In genomic region chr13:30834349-30834748, GRCm38 (mm10) we compare ENCODE assay signal across 13 mouse cellular contexts.
DNase-seq lines count a peak whose midpoint lies in the region; ATAC-seq and TF ChIP-seq lines count a peak whose summit lies in the region.
"Had no signal": no experiment of that assay in that cellular context is flagged by ENCODE, and none has a peak within 500 bp of the region (broad histone marks: within the 10 kb centered on the region; RNA-seq: fewer than 3 reads in every experiment).

No protein-coding gene starts in this region.

- H3K27me3 ChIP-seq in lung, postnatal 0 days (replicated peaks; ENCODE audit: insufficient read depth, low read length) = no peaks in the 10 kb centered on the region
- no peaks in the 10 kb centered on the region for H3K27me3 ChIP-seq in midbrain, embryonic 14.5 days (ENCODE audit: control insufficient read depth, insufficient read depth, low read length)
- H3K27me3 ChIP-seq: embryonic facial prominence, embryonic 13.5 days; neural tube, embryonic 12.5 days had no signal

- no peak overlapping the region for H3K4me3 ChIP-seq in lung, postnatal 0 days (ENCODE audit: low read depth, low read length)
- H3K4me3 ChIP-seq in lung, adult 2 months (replicated peaks; ENCODE audit: extremely low read depth, low read depth, low read length) = no peak overlapping the region
- no peak overlapping the region for H3K4me3 ChIP-seq in midbrain, embryonic 14.5 days (replicated peaks; ENCODE audit: low read depth, low read length)
- H3K4me3 ChIP-seq: embryonic facial prominence, embryonic 13.5 days; hindbrain, embryonic 10.5 days; neural tube, embryonic 12.5 days had no signal

- no peaks in the 10 kb centered on the region for H3K36me3 ChIP-seq in lung, postnatal 0 days (ENCODE audit: insufficient read depth, low read length)
- H3K36me3 ChIP-seq in midbrain, embryonic 14.5 days (ENCODE audit: control insufficient read depth, insufficient read depth, low read length) = no peaks in the 10 kb centered on the region; the same call in 1 of the 2 replicates
- H3K36me3 ChIP-seq: embryonic facial prominence, embryonic 13.5 days had no signal

- no peak for TF ChIP-seq EP300 in lung, postnatal 0 days (IDR thresholded peaks at IDR 0.05)

- ATAC-seq in lung, postnatal 0 days = no peak; the same call in 1 of the 2 replicates
- ATAC-seq in hematopoietic stem cell, adult 5-6 weeks (replicated peaks in 1 of 2; ENCODE audit: insufficient read depth in 1 of 2, low FRiP score in 2 of 2, low TSS enrichment in 1 of 2, low read depth in 1 of 2, poor library complexity in 2 of 2, severe bottlenecking in 2 of 2) = peak; percentile 56 to 57; a peak in 3 of 4 replicates
- ATAC-seq in megakaryocyte progenitor cell, adult 5-6 weeks (replicated peaks; ENCODE audit: poor library complexity) = peak; percentile 84
- ATAC-seq in midbrain, embryonic 14.5 days (ENCODE audit: low FRiP score, low TSS enrichment) = no peak

- no peak overlapping the region for H3K27ac ChIP-seq in lung, postnatal 0 days (ENCODE audit: low read length)
- no peak overlapping the region for H3K27ac ChIP-seq in midbrain, embryonic 14.5 days (replicated peaks; ENCODE audit: low read depth, low read length)
- H3K27ac ChIP-seq: embryonic facial prominence, embryonic 13.5 days; hindbrain, embryonic 10.5 days; neural tube, embryonic 12.5 days had no signal

- DNase-seq in heart, adult 8-10 months (ENCODE audit: low spot score) = peak; percentile 16
- DNase-seq in heart, postnatal 4 days = no peak
- peak; percentile 11 for DNase-seq in lung, postnatal 0 days (ENCODE audit: low spot score)
- DNase-seq in lung, adult 2 months = no peak
- no peak for DNase-seq in cerebellum, postnatal 4 days (ENCODE audit: low spot score in 2 of 2)
- no peak for DNase-seq in midbrain, embryonic 14.5 days
- DNase-seq: adrenal gland, adult 8-10 months; cerebellum, adult 2 months had no signal

- TF ChIP-seq CTCF in lung, postnatal 0 days (IDR thresholded peaks at IDR 0.05) = no peak
- TF ChIP-seq CTCF in lung, adult 2 months (IDR thresholded peaks at IDR 0.05; ENCODE audit: insufficient read depth, low read length) = no peak

- no peak for TF ChIP-seq POLR2A in lung, adult 2 months (IDR thresholded peaks at IDR 0.05; ENCODE audit: borderline replicate concordance, extremely low read depth, low read depth, low read length)

- no peak overlapping the region for H3K9ac ChIP-seq in lung, postnatal 0 days (replicated peaks; ENCODE audit: low read depth)
- H3K9ac ChIP-seq in midbrain, embryonic 14.5 days (replicated peaks; ENCODE audit: low read length) = no peak overlapping the region
- H3K9ac ChIP-seq: embryonic facial prominence, embryonic 13.5 days; neural tube, embryonic 12.5 days had no signal

- 52% methylated on average over 6 of the region's 6 CpGs for WGBS in lung, postnatal 0 days
- WGBS in lung, adult 2 months = 41% methylated on average over 6 of the region's 6 CpGs
- WGBS in midbrain, embryonic 14.5 days = 94% methylated on average over 6 of the region's 6 CpGs

- no peaks in the 10 kb centered on the region for H3K9me3 ChIP-seq in lung, postnatal 0 days (ENCODE audit: low read length)
- no peaks in the 10 kb centered on the region for H3K9me3 ChIP-seq in midbrain, embryonic 14.5 days (ENCODE audit: control insufficient read depth, low read length)
- H3K9me3 ChIP-seq: embryonic facial prominence, embryonic 13.5 days; hindbrain, embryonic 10.5 days; neural tube, embryonic 12.5 days had no signal

- H3K4me1 ChIP-seq in lung, postnatal 0 days (ENCODE audit: insufficient read depth, low read depth, low read length) = peaks cover 7% of the 10 kb centered on the region; the same call in 1 of the 2 replicates
- H3K4me1 ChIP-seq in lung, adult 2 months (ENCODE audit: control insufficient read depth, insufficient read depth, low read length) = peaks cover 7% of the 10 kb centered on the region
- no peaks in the 10 kb centered on the region for H3K4me1 ChIP-seq in midbrain, embryonic 14.5 days (ENCODE audit: control insufficient read depth, insufficient read depth, low read length)
- H3K4me1 ChIP-seq: embryonic facial prominence, embryonic 13.5 days; neural tube, embryonic 12.5 days had no signal

- peak overlapping the region; percentile 37; the same call in 1 of the 2 replicates for H3K4me2 ChIP-seq in lung, postnatal 0 days (replicated peaks; ENCODE audit: low read depth, low read length)
- H3K4me2 ChIP-seq in midbrain, embryonic 14.5 days (ENCODE audit: low read length) = no peak overlapping the region
- H3K4me2 ChIP-seq: embryonic facial prominence, embryonic 13.5 days; neural tube, embryonic 12.5 days had no signal

Comparison
In these comparisons a context has a peak if more than half of its experiments do, and no peak if none do; other contexts are left out.
1. DNase-seq: peak in heart, adult 8-10 months (single experiment) and lung, postnatal 0 days (single experiment); none in heart, postnatal 4 days (single experiment), lung, adult 2 months (single experiment), cerebellum, postnatal 4 days (0 of 2) and midbrain, embryonic 14.5 days (single experiment).
2. ATAC-seq: peak in hematopoietic stem cell, adult 5-6 weeks (2 of 2) and megakaryocyte progenitor cell, adult 5-6 weeks (single experiment); none in lung, postnatal 0 days (single experiment) and midbrain, embryonic 14.5 days (single experiment).